ENCODE assay signal across 21 mouse cellular contexts in genomic region chr4:142888891-142889290, GRCm38 (mm10).
"Had no signal": no experiment of that assay in that cellular context is flagged by ENCODE, and none has a peak within 500 bp of the region (broad histone marks: within the 10 kb centered on the region; RNA-seq: fewer than 3 reads in every experiment).

No protein-coding gene starts in this region.

- H3K9ac ChIP-seq: lung, embryonic 14.5 days; midbrain, embryonic 12.5 days; neural tube, embryonic 13.5 days; neural tube, embryonic 15.5 days; stomach, embryonic 15.5 days had no signal

- H3K9me3 ChIP-seq: neural tube, embryonic 15.5 days; stomach, embryonic 15.5 days had no signal

- ATAC-seq: midbrain, embryonic 16.5 days had no signal

- H3K36me3 ChIP-seq: midbrain, embryonic 10.5 days; midbrain, embryonic 12.5 days; neural tube, embryonic 13.5 days; neural tube, embryonic 15.5 days; stomach, embryonic 15.5 days had no signal

- H3K27me3 ChIP-seq: midbrain, embryonic 12.5 days; neural tube, embryonic 13.5 days; neural tube, embryonic 15.5 days; stomach, embryonic 15.5 days had no signal

- H3K4me2 ChIP-seq: lung, embryonic 14.5 days; midbrain, embryonic 12.5 days; neural tube, embryonic 13.5 days; neural tube, embryonic 15.5 days; stomach, embryonic 15.5 days had no signal

- H3K27ac ChIP-seq: midbrain, embryonic 10.5 days; midbrain, embryonic 12.5 days; neural tube, embryonic 13.5 days; neural tube, embryonic 15.5 days; stomach, embryonic 15.5 days; stomach, postnatal 0 days had no signal

- DNase-seq: lung, adult 18-20 months; lung, embryonic 14.5 days; lung, postnatal 10 days; lung, postnatal 4 days; midbrain, embryonic 14.5 days; retina, postnatal 1 day; right cerebral cortex, adult 18-20 months; right cerebral cortex, postnatal 25 days; right cerebral cortex, postnatal 4 days; spleen, adult 18-20 months; thymus, adult 2 months; thymus, postnatal 25 days; thymus, postnatal 4 days had no signal

- H3K4me1 ChIP-seq: midbrain, embryonic 10.5 days; neural tube, embryonic 13.5 days; neural tube, embryonic 15.5 days; stomach, embryonic 15.5 days had no signal

- H3K4me3 ChIP-seq: midbrain, embryonic 10.5 days; midbrain, embryonic 12.5 days; myocyte; neural tube, embryonic 13.5 days; neural tube, embryonic 15.5 days; stomach, embryonic 15.5 days had no signal
